Mouse (Mus musculus) small intestine, adult 2 months (tissue): ENCODE data around the gene Slc17a7.

ENCODE experiments used
- CTCF ChIP-seq: fragments of 200-500 bp; IDR thresholded peaks from 2 replicates; pipeline ENCODE4 v1.5.1; 2012; ENCODE audit warnings: low read depth, mild to moderate bottlenecking, control low read depth, inconsistent platforms, low read length, moderate library complexity, mixed read lengths; ENCODE audit not compliant: insufficient replicate concordance, insufficient read length; ENCODE audit errors: extremely low read depth
- POLR2A ChIP-seq: fragments of 200-500 bp; IDR thresholded peaks from 2 replicates; pipeline ENCODE4 v1.6.1; 2012; ENCODE audit warnings: low read depth, mild to moderate bottlenecking, control low read depth, inconsistent platforms, low read length, moderate library complexity

- TF ChIP-seq POLR2A (peak; percentile 8; the same call in 1 of the 2 replicates), CTCF (no peak)
Measured at GRCm38 (mm10) chr7:45129318-45129717, 34.4 kb upstream of the Slc17a7 start.
